Mouse (Mus musculus) lung, postnatal 0 days (tissue): ENCODE measurements around the gene Gm20388. TPM values are rescaled to one million over a fixed set of nuclear protein-coding genes. Genes with fewer than 3 reads are reported as not detected.

Source experiments
- ATAC-seq: fragments of 200-750 bp; cut with Nextera tagmentation; 2 replicates; pipeline ENCODE4 v1.8.0; 2017; ENCODE audit warnings: moderate library complexity
- DNase-seq: peaks from one replicate; pipeline ENCODE4 v3.0.0-alpha.2; 2016; ENCODE audit warnings: low spot score
- H3K27ac ChIP-seq: fragments of 300-500 bp; sonication (generic); 2 replicates; pipeline ENCODE4 v1.5.1; 2014; ENCODE audit warnings: antibody characterized with exemption, mild to moderate bottlenecking, low read length, mixed read lengths
- H3K27me3 ChIP-seq: fragments of 300-500 bp; sonication (generic); replicated peaks from 2 replicates; pipeline ENCODE4 v1.6.1; 2014; ENCODE audit warnings: low read length, mixed read lengths; ENCODE audit not compliant: insufficient read depth
- H3K36me3 ChIP-seq: fragments of 300-500 bp; sonication (generic); 2 replicates; pipeline ENCODE4 v1.6.1; 2014; ENCODE audit warnings: low read length, mixed read lengths; ENCODE audit not compliant: insufficient read depth
- H3K4me1 ChIP-seq: fragments of 300-500 bp; sonication (generic); 2 replicates; pipeline ENCODE4 v1.6.1; 2014; ENCODE audit warnings: antibody characterized with exemption, low read depth, low read length, mixed read lengths; ENCODE audit not compliant: insufficient read depth
- H3K4me2 ChIP-seq: fragments of 300-500 bp; sonication (generic); replicated peaks from 2 replicates; pipeline ENCODE4 v1.6.1; 2014; ENCODE audit warnings: low read depth, mild to moderate bottlenecking, low read length, moderate library complexity, mixed read lengths
- H3K4me3 ChIP-seq: fragments of 300-500 bp; sonication (generic); 2 replicates; pipeline ENCODE4 v1.5.1; 2014; ENCODE audit warnings: low read depth, low read length
- H3K9ac ChIP-seq: fragments of 300-500 bp; sonication (generic); replicated peaks from 2 replicates; pipeline ENCODE4 v1.6.1; 2014; ENCODE audit warnings: low read depth, mild to moderate bottlenecking
- H3K9me3 ChIP-seq: fragments of 300-500 bp; sonication (generic); 2 replicates; pipeline ENCODE4 v1.6.1; 2016; ENCODE audit warnings: low read length, mixed read lengths
- CTCF ChIP-seq: IDR thresholded peaks from 2 replicates; pipeline ENCODE4 v1.5.1; 2016; ENCODE audit warnings: antibody characterized with exemption, mild to moderate bottlenecking
- EP300 ChIP-seq: IDR thresholded peaks from 2 replicates; pipeline ENCODE4 v1.6.1; 2016; ENCODE audit warnings: antibody characterized with exemption, mild to moderate bottlenecking, control low read depth
- WGBS: fragments of 180-500 bp; shearing (Covaris S2); extraction: QIAGEN DNeasy Blood & Tissue Kit; methylation state at CpG from one replicate; pipeline ENCODE4 v1.1.7; 2014; 5-methylcytosine and 5-hydroxymethylcytosine counted together
- polyA plus RNA-seq: library from polyadenylated mRNA; unstranded; fragments of >200 nt; fragmentation: Nextera tagmentation; extraction: Ambion mirVana; gene quantifications from 2 replicates; pipeline ENCODE4 v1.2.1, GENCODE M21; 2015

The Gm20388 gene
- polyA plus RNA-seq, 1 experiment from 2014 or later, result not detected

GRCm38 (mm10) chr8:122617947-122618546, 2707.4 kb downstream of the Gm20388 start:
- H3K9ac ChIP-seq, result no peak overlapping the region
- no peak for TF ChIP-seq EP300
- peak; percentile 80 for TF ChIP-seq CTCF
- ATAC-seq, result peak; percentile 54
- H3K36me3 ChIP-seq, result 0 out of 2 replicates have a peak, but pooled peaks cover 5% of the 10 kb centered on the region
- H3K9me3 ChIP-seq, result no peaks in the 10 kb centered on the region
- H3K4me1 ChIP-seq, result no peaks in the 10 kb centered on the region
- WGBS, result 24% methylated on average over 5 of the region's 7 CpGs
- H3K27me3 ChIP-seq, result no peaks in the 10 kb centered on the region
- no peak overlapping the region for H3K27ac ChIP-seq
- peak; percentile 86 for DNase-seq
- no peak overlapping the region for H3K4me2 ChIP-seq
- no peak overlapping the region for H3K4me3 ChIP-seq

GRCm38 (mm10) chr8:122618660-122619378, 2708.2 kb downstream of the Gm20388 start:
- DNase-seq, result no peak
- no peak for ATAC-seq
- H3K4me1 ChIP-seq, result no peaks in the 10 kb centered on the region
- no peaks in the 10 kb centered on the region for H3K27me3 ChIP-seq
- H3K4me2 ChIP-seq, result no peak overlapping the region
- 0 out of 2 replicates have a peak, but pooled peaks cover 5% of the 10 kb centered on the region for H3K36me3 ChIP-seq
- no peak overlapping the region for H3K4me3 ChIP-seq
- no peak overlapping the region for H3K27ac ChIP-seq
- 70% methylated on average over 6 of the region's 6 CpGs for WGBS
- no peak overlapping the region for H3K9ac ChIP-seq
- TF ChIP-seq CTCF, result no peak
- TF ChIP-seq EP300, result no peak
- no peaks in the 10 kb centered on the region for H3K9me3 ChIP-seq

GRCm38 (mm10) chr8:122620446-122620845, 2709.8 kb downstream of the Gm20388 start:
- no peak for DNase-seq
- TF ChIP-seq CTCF (no peak), EP300 (no peak)
- H3K27ac ChIP-seq, result no peak overlapping the region
- WGBS, result 35% methylated on average over 5 of the region's 5 CpGs
- H3K9me3 ChIP-seq, result no peaks in the 10 kb centered on the region
- ATAC-seq, result no peak
- no peak overlapping the region for H3K4me2 ChIP-seq
- H3K36me3 ChIP-seq, result no peaks in the 10 kb centered on the region
- no peak overlapping the region for H3K4me3 ChIP-seq
- H3K4me1 ChIP-seq, result no peaks in the 10 kb centered on the region
- H3K27me3 ChIP-seq, result no peaks in the 10 kb centered on the region
- H3K9ac ChIP-seq, result no peak overlapping the region

- Histone ChIP-seq H3K9ac (no peak within 1 kb of the TSS), H3K4me2 (no peak within 1 kb of the TSS), H3K4me1 (no peaks in the 10 kb centered on the region), H3K27me3 (no peaks in the 10 kb centered on the region), H3K4me3 (no peak within 1 kb of the TSS), H3K36me3 (no peaks in the 10 kb centered on the region), H3K9me3 (no peaks in the 10 kb centered on the region), H3K27ac (no peak within 1 kb of the TSS)
- ATAC-seq (no peak), DNase-seq (no peak)
- no peak for TF ChIP-seq EP300
- TF ChIP-seq CTCF, result no peak
- WGBS, result 61% methylated on average over 6 of the region's 6 CpGs
Measured at GRCm38 (mm10) chr8:122622727-122623126, 2712.1 kb downstream of the Gm20388 start, which contains the start of gene Pabpn1l. TSS of gene Pabpn1l (minus strand) at chr8:122622739.

GRCm38 (mm10) chr8:122623844-122624642, 2713.4 kb downstream of the Gm20388 start:
- 86% methylated on average over 17 of the region's 17 CpGs for WGBS

GRCm38 (mm10) chr8:122624653-122625052, 2714.0 kb downstream of the Gm20388 start:
- Histone ChIP-seq H3K9me3 (no peaks in the 10 kb centered on the region), H3K4me2 (no peak overlapping the region), H3K27ac (no peak overlapping the region), H3K4me1 (no peaks in the 10 kb centered on the region), H3K4me3 (no peak overlapping the region), H3K9ac (no peak overlapping the region), H3K27me3 (no peaks in the 10 kb centered on the region), H3K36me3 (no peaks in the 10 kb centered on the region)
- DNase-seq (no peak), ATAC-seq (no peak)
- WGBS, result 57% methylated on average over 5 of the region's 5 CpGs
- TF ChIP-seq CTCF, result peak; percentile 54
- no peak for TF ChIP-seq EP300

More at GRCm38 (mm10) chr8:122623844-122624642, 2713.4 kb downstream of the Gm20388 start:
- Histone ChIP-seq H3K9ac (no peak overlapping the region), H3K4me3 (no peak overlapping the region), H3K27ac (no peak overlapping the region), H3K4me1 (no peaks in the 10 kb centered on the region), H3K36me3 (no peaks in the 10 kb centered on the region), H3K4me2 (no peak overlapping the region), H3K9me3 (no peaks in the 10 kb centered on the region), H3K27me3 (no peaks in the 10 kb centered on the region)
- TF ChIP-seq CTCF (no peak), EP300 (no peak)
- DNase-seq (no peak), ATAC-seq (no peak)
